Mouse (Mus musculus): Measurements from ENCODE around the gene Mrtfa.

The Mrtfa gene

DNA sequence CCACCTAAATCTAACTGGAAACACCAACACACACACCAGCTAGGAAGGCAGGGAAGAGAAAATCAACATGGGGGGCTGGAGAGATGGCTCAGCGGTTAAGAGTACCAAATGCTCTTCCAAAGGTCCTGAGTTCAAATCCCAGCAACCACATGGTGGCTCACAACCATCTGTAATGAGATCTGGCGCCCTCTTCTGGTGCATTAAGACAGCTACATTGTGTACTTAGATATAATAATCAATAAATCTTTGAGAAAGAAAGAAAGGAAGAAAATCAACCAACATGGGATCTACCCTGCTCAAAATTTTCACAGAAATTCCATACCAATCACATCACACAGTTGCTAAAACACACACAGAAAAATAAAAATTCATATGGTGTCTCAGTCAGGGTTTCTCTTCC is 34.1 kb downstream of the Mrtfa start:
- DNase-seq (ENCODE audit: low spot score in 2 of 2), result no peak

DNA sequence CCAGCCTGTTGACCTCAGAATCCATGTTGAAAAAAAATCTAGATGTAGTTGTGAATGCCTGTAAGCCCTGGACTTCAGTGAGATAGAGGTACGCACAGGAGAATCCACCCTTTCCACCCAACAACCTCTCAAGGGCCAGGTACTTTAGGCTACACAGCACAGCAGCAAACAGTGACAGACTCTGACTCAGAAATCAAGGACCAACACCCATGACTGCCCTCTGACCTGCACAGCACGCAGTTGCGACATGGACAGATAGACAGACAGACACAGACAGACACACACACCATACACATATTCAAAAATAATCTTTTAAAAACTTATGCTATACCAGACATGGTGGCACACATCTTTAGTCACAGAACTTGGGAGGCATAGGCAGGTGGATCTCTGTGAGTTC is 34.7 kb downstream of the Mrtfa start:
- no peak for DNase-seq (ENCODE audit: low spot score in 2 of 2)

DNA sequence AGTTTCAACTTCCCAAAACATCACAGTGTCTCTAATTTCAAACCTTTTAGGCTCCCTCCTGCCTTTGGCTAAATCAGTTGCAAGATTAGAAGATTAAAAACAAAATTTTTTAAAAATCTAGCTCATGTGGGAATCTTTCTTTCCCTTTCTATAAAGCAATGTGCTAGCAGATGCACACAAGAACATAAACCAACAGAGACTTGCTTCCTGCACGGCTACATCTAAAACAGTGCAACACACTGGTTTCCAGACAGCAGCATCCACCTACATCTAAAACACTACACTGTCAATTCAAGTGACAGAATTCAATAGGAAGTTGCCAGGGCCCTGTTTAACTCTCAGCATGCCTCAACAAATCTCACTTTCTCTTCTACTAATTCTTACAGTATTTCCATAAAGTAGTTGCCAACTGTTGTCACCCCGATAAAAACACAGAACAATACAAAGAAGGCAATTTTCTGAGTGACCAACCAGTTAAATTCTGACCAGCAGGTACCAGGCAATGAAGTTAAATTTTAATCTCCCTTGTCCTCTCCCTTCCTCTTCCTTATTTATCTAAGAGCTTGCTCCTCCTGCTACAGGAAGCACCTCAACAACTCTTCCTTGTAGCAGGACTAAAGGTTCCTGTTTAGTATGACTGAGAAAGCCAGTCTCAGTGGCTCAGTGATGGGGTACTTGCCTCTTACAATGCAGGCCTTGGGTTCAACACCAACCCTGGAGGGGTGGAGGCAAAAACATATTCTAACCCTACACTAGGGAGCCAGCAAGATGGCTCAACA is 35.5 kb downstream of the Mrtfa start:
- no peak for DNase-seq (ENCODE audit: low spot score in 2 of 2)

DNA sequence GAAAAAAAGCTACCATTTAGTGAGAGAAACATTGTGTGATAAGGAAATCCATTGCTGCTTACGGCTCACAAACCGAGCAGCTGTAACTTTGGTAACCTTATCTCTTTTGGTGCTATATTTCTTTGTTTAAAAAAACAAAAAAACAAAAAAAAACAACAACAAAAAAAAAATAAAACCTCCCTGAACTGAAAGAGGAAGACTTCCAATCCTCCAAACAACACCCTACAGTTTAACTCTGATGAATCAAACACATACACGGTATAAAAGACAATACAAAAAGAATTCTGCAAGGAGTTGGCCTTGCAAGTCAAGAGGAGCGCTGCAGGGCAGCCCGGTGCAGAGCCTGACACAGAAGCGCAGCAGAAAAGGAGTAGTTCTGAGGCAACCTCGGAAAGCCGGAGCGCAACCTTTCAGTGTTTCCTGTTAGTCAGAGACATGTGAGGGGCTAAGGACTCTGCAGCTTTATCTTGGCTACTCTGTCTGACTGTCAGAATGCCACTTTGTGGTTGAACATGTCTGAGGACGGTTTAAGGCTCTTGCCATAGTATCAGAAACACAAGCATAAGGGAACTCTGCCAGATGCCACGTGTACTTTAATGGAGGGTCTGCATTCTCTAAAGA is 48.5 kb downstream of the Mrtfa start:
- DNase-seq (ENCODE audit: low spot score in 2 of 2), result no peak

DNA sequence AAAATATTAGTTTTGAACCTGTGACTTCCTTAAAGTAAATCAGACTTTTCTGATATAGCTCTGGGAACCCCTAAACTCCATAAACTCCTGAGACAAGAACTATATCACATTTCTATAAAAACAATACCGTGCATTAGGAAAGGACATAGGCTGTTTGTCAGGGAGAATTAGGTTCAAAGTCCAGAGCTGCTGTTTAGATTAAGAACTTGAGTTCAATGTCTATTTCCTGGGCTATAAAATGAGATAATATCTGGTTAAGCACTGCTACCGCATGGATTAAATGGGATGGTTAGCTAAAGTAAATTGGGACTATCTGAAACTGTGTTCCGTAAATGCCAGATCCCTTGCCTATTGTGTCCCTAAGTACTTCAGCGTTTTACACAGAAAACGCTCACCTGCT is 50.6 kb downstream of the Mrtfa start:
- DNase-seq (ENCODE audit: low spot score in 2 of 2), result no peak

DNA sequence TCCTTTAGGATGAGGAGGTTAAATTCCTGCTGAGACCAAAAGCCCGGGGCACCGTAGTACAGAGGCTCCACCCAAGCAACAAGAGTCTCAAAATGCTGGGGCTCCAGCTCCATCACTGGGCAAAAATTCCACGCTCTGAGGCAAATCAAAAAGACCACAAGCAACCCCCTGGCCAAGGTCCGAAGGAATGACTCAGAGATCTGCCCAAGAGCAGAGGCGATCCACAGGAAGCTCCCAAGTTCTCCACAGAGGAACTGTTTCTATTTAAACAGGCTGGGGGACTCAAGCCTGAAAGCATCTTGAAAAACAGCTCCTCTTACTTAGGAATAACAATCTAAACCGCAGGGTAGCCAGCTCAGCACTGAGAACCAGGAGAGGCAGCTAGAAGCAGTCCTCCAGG is 53.3 kb downstream of the Mrtfa start:
- peak; percentile 49 to 51 for DNase-seq (ENCODE audit: low spot score in 2 of 2)

DNA sequence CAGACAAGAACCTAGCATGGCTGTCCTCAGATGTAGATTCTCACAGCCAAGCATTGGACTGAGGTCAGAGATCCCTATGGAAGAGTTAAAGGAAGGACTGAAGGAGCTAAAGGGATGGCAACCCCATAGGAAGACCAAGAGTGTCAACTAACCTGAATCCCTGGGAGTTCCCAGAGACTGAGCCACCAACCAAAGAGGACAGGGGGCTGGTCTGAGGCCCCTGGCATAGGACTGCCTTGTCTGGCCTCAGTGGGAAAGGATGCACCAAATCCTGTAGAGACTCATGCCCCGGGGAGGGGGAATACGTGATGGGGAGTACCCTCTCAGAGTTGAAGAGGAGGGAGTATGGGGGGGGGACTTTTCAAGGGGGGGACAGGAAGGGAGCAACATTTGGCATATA is 56.8 kb downstream of the Mrtfa start:
- DNase-seq (ENCODE audit: low spot score in 2 of 2), result no peak

DNA sequence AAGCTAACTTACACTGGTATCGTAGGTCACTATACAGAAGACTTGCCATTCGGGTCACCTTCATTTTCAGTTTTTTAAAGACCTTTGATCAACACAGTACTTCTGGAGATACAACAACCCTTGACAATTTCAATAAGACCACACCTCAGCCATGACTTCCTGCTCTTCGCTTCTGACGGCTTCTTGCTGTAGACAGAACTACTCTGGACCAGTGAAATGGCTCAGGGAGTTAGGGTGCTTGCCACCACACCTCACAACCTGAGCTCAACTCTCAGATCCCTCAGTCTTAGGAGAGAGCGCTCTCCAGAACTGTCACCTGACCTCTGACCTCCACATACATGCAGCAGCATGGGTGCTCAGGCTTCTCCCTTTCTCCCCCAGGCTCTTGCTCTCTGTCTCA is 59.4 kb downstream of the Mrtfa start:
- DNase-seq (ENCODE audit: low spot score in 2 of 2), result no peak

DNA sequence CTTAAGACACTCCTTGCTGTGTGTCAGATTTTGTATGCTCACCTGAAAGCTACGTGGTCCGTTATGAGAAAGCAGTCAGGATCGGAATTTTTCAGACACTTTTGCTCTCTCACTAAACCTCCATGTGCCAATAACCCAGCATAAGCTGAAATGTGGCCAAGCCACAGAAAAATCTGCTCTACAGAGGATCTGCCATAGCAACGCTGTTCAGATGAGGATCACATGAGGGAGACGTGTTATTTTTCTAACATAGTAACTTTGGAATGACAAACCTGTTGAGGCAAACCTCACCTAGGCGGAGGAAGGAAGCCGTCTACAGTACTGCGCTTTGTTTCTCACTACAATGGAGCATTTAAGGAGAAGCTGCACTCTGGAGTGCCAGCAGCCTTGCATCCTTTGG is 60.6 kb downstream of the Mrtfa start:
- DNase-seq (ENCODE audit: low spot score in 2 of 2), result no peak

DNA sequence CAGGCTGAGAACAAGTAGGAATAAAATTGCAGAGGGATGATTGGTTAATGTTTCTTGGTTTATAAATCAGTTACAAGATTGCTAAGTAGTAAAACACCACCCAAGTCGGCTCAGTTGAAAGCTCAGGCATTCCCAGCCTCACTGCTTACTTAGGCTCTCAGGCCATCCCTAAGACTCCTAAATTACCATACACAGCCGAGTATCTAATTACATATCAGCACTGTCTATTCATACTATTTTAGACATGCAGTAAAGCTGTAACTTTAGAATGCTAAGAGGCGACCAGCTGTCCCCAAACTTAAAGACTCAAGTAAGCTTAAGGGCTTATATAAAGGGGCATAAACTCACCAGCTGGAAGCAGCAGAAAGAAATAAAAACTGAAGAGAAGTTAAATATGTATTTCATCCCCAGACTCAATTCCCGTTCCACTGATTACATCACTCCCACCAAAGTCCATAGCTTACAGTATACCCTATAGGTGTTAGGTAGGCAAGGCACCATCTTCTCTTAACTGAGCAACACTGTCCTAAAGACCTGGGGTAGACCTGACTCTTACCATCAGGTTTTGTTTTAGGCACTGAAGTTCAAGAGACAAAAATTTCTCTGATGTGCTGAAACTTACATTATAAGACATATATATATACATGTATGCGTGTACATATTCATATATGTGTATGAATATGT is 62.3 kb downstream of the Mrtfa start:
- no peak for DNase-seq (ENCODE audit: low spot score in 2 of 2)

DNA sequence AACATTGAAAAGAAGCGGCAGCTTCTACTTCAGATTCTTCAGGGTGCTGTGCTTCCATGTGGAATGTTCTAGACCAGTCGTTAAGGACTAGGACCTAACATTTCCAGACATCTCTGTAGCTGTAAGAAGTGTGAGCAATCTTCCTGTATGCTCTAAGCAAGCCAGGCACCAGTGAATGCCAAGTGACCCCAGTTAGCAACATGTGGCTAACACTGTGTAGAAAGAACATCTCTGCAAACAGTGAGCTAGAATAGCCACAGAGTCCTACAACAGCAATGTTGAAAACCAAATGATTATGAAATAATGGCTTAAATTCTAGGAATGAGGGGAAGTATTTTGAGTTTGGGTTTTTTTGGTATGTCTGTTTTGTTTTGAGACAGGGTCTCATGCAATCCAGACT is 66.3 kb downstream of the Mrtfa start:
- no peak for DNase-seq (ENCODE audit: low spot score in 2 of 2)

DNA sequence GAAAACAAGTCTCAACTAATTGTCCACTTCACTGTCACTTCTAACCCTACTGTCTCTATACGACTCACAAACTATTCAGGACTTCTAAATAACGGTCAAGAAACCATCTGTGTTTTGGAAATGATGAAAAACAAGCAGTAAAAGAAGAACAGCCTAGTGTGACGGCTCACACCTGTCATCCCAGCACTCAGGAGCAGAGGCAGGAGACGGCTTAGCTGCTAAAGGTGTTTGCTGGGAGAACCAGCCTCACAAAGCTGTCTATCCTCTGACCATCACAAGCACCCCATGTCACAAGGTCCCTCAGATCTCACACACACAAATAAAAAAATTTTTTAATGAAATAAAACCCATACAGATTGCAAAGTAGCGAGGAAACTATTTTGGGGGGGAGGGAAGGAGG is 67.4 kb downstream of the Mrtfa start:
- DNase-seq (ENCODE audit: low spot score in 2 of 2), result no peak

DNA sequence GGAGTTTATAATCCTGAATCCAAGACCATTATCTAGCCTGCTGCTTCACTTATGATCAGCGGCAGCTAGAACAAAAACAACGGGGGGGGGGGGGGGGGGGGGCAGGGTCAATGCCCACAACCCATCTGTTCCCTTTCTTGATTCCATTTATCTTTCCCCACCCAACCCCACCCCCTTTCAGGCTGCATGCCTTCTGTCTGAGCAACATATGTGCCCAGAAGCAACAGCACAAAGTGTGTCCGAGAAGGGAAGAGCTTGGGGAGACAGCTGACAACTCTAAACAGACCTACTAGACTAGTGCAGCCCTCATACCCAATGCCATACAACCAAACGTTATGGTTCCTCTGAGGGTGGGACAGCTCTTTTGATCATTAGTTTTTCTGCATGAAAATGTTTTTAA is 68.0 kb downstream of the Mrtfa start:
- DNase-seq (ENCODE audit: low spot score in 2 of 2), result no peak

DNA sequence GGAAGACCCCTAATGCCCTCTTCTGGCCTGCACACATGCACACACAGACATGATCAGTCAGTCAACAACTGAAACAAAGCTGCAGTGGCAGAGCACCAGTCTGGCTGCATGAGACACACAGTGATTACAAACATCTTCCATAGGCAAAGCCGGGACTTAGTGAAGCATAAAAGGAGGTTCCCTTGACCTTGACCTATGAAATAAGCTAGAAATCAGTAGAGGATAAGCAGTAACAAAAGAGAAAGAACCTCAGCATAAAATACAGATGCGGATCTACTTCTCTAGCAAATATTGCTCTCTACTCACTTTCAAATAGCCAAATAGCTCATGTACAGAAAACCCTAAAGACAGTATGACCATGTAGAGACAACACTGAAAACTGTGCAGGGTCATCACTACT is 68.5 kb downstream of the Mrtfa start:
- DNase-seq (ENCODE audit: low spot score in 2 of 2), result no peak

DNA sequence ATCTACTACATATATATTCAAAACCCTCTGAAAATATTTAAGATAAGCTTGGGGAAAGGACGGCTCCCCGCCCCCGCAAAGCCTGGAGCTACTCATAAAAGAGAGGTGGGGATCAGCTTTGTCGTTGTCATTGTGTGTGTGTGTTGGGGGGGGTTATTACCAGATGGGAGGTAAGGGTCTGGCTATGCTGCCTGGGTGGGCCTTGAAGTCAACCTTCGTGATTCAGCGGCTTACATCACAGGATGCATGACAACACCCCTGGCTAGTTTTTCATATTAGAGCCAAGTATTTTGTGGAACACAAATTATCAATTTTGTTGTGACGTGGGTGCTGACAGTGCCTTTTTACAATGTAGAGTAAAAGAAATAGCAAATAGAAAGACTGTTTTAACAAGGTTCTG is 69.6 kb downstream of the Mrtfa start:
- no peak for DNase-seq (ENCODE audit: low spot score in 2 of 2)

DNA sequence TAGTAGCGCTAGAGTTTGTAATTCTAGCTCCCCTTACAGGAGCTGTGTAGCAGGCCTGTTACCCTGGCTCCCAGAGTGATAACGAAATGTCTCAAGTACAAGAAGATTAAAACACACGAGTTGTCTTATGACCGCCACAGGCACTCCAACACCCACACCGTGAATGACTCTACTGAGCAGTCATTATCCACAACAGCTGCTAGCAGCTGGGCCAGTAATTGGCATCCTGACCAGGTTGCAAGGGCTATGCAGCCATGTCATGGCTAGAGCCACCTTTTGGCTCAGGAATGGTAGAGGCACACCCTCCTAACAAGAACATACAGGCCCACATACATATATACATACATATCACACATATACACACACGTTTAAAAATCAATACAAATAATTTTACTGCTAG is 70.4 kb downstream of the Mrtfa start:
- DNase-seq (ENCODE audit: low spot score in 2 of 2), result peak; percentile 38 to 41

DNA sequence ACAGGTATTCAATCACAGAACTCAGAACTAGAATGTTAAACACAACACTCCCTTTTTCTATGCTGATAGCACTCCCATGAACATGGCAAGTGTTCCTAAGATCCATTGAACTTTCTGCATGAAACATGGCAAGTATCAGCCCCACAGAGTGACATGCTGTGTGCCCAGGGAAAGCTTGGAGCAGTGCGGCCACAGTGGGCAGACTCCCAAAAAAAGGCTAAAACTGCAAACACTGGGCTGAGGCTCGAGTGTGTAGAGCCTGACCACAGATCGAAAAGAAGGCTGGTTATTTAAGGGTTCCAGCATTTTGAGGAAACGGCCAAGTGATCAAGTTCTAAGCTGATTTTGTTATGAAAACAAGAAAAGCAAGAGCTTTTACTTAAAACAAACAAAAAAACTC is 72.3 kb downstream of the Mrtfa start:
- no peak for DNase-seq (ENCODE audit: low spot score in 2 of 2)

DNA sequence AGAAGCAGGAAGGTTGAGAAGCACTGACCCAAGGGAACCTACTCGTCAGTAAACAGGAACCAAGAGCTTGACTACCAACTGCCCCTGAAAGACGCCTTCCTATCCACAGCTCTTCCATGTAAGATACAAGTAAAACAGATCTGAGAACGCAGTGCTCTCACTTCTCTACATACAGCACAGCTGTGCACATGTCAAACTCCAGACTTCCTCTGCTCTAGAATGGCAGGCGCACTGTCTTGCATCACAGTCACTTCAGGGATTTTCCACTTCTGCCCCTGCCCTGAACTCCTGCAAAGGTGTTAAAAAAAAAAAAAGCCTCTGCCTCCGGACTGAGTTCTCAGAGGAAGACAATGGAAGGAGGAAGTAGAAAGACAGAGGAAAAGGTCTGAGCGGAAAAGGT is 78.0 kb downstream of the Mrtfa start:
- DNase-seq (ENCODE audit: low spot score in 2 of 2), result peak in 1 of 2 experiments; percentile 48

DNA sequence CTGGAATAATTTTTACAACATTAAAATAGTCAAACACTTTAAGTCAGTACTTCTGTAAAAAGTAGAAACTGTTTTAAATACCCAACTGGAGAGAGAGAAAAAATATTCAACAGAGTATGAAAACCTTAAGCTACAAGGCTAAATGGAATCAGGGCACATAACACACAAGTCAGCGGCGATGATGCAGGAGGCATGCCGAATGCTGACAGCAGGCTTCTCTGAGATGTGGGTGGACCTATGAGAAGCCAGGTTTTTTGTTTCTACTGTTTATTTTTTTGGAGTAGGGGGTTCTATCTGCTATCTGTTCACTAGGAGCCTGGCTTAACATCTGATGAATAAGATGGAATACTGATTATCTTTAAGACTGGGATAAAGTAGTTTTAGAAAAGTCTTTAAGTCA is 80.2 kb downstream of the Mrtfa start:
- DNase-seq (ENCODE audit: low spot score in 2 of 2), result no peak

DNA sequence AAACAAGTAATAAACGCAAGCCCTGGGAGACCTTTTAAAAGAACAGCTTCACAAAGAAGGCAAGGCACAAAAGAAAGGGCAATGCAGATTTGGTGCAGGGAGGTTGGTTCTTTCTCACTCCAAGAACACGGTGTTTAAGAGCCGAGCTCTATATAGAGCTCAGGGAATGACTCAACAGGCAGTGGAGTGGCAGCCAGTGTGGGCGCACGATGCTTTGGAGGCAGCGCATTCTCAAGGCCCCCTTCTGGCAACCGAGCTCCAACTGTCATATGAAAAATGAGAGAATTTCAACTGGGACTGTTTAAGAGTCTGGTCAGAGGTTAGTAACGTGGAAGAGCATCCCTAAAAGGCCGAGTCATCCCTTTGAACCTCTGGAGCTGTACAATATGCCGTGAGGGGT is 84.6 kb downstream of the Mrtfa start:
- DNase-seq (ENCODE audit: low spot score in 2 of 2), result no peak

DNA sequence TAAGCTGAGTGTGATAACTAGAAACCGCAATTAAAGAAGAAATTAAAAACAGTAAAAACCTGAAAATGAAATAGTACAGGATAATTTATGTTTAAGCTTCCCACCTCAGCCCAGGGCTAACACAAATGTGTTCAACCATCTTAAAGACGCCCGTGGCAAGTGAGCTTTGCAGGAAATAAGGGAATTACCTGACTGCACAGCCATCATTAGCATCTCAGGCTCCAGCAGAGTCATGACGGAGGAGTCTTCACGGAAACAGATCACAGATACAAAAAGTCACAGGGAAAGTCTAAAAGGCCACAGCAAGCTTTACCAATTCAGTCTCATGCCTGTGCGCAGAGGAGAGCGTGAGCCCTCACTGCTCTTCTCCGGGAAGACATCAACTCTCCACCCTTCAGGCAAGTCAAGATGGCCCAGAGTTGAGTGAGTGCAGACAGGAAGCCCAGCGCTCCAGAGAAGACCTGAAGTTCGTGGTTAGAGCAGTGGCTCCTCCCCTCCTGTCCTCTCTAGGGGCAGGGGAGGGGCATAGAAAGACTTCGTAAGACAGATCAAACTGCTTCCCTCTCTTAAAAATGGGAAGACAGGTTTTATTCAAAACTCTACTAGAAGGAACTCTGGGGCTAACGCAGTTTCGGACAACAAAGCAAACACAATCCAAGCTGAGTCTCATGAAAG is 85.8 kb downstream of the Mrtfa start:
- DNase-seq (ENCODE audit: low spot score in 2 of 2), result peak; percentile 38 to 56

DNA sequence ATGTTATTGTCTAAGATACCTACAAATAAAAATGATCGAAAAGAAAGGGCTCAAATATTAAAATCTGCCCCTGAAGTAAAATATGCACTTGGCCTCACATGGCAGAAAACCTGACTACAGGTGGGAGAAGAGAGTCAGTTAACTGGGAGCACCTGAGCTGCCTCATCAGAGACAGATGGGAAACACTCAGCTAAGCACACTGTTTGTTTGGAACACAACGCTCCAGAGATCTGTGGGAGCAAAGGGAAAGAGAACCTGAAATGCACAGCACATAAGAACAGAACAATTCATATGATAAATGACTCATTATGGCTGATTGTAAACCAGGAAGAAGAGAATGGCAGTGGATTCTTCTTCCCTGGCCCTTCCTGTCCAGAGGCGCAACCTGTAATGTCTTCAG is 87.1 kb downstream of the Mrtfa start:
- DNase-seq (ENCODE audit: low spot score in 2 of 2), result no peak

Data from heart, adult 9 months (tissue).